Comparison of ENCODE assay signal across 9 mouse cellular contexts in genomic region chr5:142692248-142692647, GRCm38 (mm10). TPM values are rescaled to one million over a fixed set of nuclear protein-coding genes. Genes with fewer than 3 reads are reported as not detected.
DNase-seq lines count a peak whose midpoint lies in the region; ATAC-seq and TF ChIP-seq lines count a peak whose summit lies in the region.
"Had no signal": no experiment of that assay in that cellular context is flagged by ENCODE, and none has a peak within 500 bp of the region (broad histone marks: within the 10 kb centered on the region; RNA-seq: fewer than 3 reads in every experiment).

TSS of gene Slc29a4 (plus strand) at chr5:142692512.

- H3K4me3 ChIP-seq in forebrain, embryonic 13.5 days: no peak within 1 kb of the TSS
- no peak within 1 kb of the TSS for H3K4me3 ChIP-seq in neural tube, embryonic 13.5 days

- peak; percentile 71; the same call in 1 of the 2 replicates for ATAC-seq in forebrain, embryonic 13.5 days
- ATAC-seq in neural tube, embryonic 13.5 days (ENCODE audit: low read depth): no peak
- no peak for ATAC-seq in monocyte, adult 5-6 weeks (replicated peaks; ENCODE audit: insufficient number of reproducible peaks, low FRiP score, low TSS enrichment, poor library complexity, severe bottlenecking)

- H3K4me2 ChIP-seq in forebrain, embryonic 13.5 days: peak within 1 kb of the TSS; percentile 25
- H3K4me2 ChIP-seq in neural tube, embryonic 13.5 days: no peak within 1 kb of the TSS

- H3K4me1 ChIP-seq in forebrain, embryonic 13.5 days: peaks cover 22% of the 10 kb centered on the region
- H3K4me1 ChIP-seq in neural tube, embryonic 13.5 days (replicated peaks): peaks cover 34% of the 10 kb centered on the region

- peak within 1 kb of the TSS; percentile 30; the same call in 1 of the 2 replicates for H3K9ac ChIP-seq in forebrain, embryonic 13.5 days
- H3K9ac ChIP-seq in neural tube, embryonic 13.5 days: peak within 1 kb of the TSS; percentile 26; the same call in 1 of the 2 replicates

- no peaks in the 10 kb centered on the region for H3K27me3 ChIP-seq in forebrain, embryonic 13.5 days
- no peaks in the 10 kb centered on the region for H3K27me3 ChIP-seq in neural tube, embryonic 13.5 days

- peak; percentile 78 for DNase-seq in brain, embryonic 14.5 days (ENCODE audit: low read depth)
- DNase-seq in layer of hippocampus, postnatal 14 days (ENCODE audit: low spot score in 2 of 2): peak; percentile 56 to 77
- DNase-seq in thymus, postnatal 25 days: no peak
- no peak for DNase-seq in liver
- no peak for DNase-seq in heart, adult 8-10 months (ENCODE audit: low spot score)

- no peaks in the 10 kb centered on the region for H3K36me3 ChIP-seq in forebrain, embryonic 13.5 days (ENCODE audit: poor library complexity, severe bottlenecking)
- no peaks in the 10 kb centered on the region for H3K36me3 ChIP-seq in neural tube, embryonic 13.5 days
- H3K36me3 ChIP-seq: G1E had no signal

- WGBS in forebrain, embryonic 13.5 days: 52% methylated on average over 13 of the region's 14 CpGs
- 47% methylated on average over 14 of the region's 14 CpGs for WGBS in neural tube, embryonic 13.5 days

- no peak for TF ChIP-seq POLR2A in brain, embryonic 14.5 days (IDR thresholded peaks at IDR 0.05; ENCODE audit: borderline replicate concordance, extremely low read depth, insufficient read depth, insufficient read length, poor library complexity, severe bottlenecking)

- peak within 1 kb of the TSS; percentile 44; the same call in 1 of the 2 replicates for H3K27ac ChIP-seq in forebrain, embryonic 13.5 days
- peak within 1 kb of the TSS; percentile 46; the same call in 1 of the 2 replicates for H3K27ac ChIP-seq in neural tube, embryonic 13.5 days (replicated peaks)

- H3K9me3 ChIP-seq in forebrain, embryonic 13.5 days (replicated peaks): no peaks in the 10 kb centered on the region
- H3K9me3 ChIP-seq in neural tube, embryonic 13.5 days: no peaks in the 10 kb centered on the region
- H3K9me3 ChIP-seq: G1E had no signal

- no peak for TF ChIP-seq CTCF in brain, embryonic 14.5 days (IDR thresholded peaks at IDR 0.05; ENCODE audit: borderline replicate concordance, extremely low read depth, insufficient read depth, insufficient read length)

RNA-seq across cellular contexts. Expression of gene Slc29a4, which starts in this region (rescaled TPM):
- polyA plus RNA-seq in brain, embryonic 14.5 days (2012; rRNA removed): 109 and 122 TPM in 2 replicates
- 50.9 and 54.0 TPM in 2 replicates for polyA plus RNA-seq in forebrain, embryonic 13.5 days (2015; fragmentation: Nextera tagmentation; extraction: Ambion mirVana)
- 10 to 100 TPM; 68.0 to 83.3 TPM for total RNA-seq in layer of hippocampus, postnatal 14 days (2021)
- polyA plus RNA-seq in neural tube, embryonic 13.5 days (2015; fragmentation: Nextera tagmentation; extraction: Ambion mirVana): 79.8 and 82.1 TPM in 2 replicates
- total RNA-seq in heart, adult 8-10 months (2022): under 1 TPM; 0.22 to 0.40 (median 0.27) TPM
- total RNA-seq in monocyte, adult 5-6 weeks (2017): 0.32 to 0.78 TPM (median 0.38 TPM) in 3 replicates
- polyA plus RNA-seq: G1E had no signal

Comparison
In these comparisons a context has a peak if more than half of its experiments do, and no peak if none do; other contexts are left out.
1. RNA of gene Slc29a4 (total RNA-seq): 68.0 to 83.3 TPM in layer of hippocampus, postnatal 14 days; 0.32 to 0.78 TPM in monocyte, adult 5-6 weeks and 0.22 to 0.40 TPM in heart, adult 8-10 months; every median in the first group is over 10 times any median in the second.
2. DNase-seq: peak in brain, embryonic 14.5 days (single experiment) and layer of hippocampus, postnatal 14 days (2 of 2); none in thymus, postnatal 25 days (single experiment), liver (single experiment) and heart, adult 8-10 months (single experiment).